ENCODE assay signal across 13 mouse cellular contexts in genomic region chr10:43648186-43648585, GRCm38 (mm10).
"Had no signal": no experiment of that assay in that cellular context is flagged by ENCODE, and none has a peak within 500 bp of the region (broad histone marks: within the 10 kb centered on the region; RNA-seq: fewer than 3 reads in every experiment).

No protein-coding gene starts in this region.

- H3K27me3 ChIP-seq: intestine, embryonic 15.5 days; limb, embryonic 15.5 days; lung, embryonic 15.5 days; midbrain, embryonic 15.5 days; neural tube, embryonic 12.5 days had no signal

- ATAC-seq: intestine, embryonic 15.5 days; midbrain, embryonic 15.5 days had no signal

- H3K4me1 ChIP-seq: intestine, embryonic 15.5 days; limb, embryonic 15.5 days; lung, embryonic 15.5 days; midbrain, embryonic 15.5 days; neural tube, embryonic 12.5 days had no signal

- H3K4me3 ChIP-seq: intestine, embryonic 15.5 days; limb, embryonic 15.5 days; lung, embryonic 15.5 days; megakaryocyte, embryonic 14.5 days; midbrain, embryonic 15.5 days; neural tube, embryonic 12.5 days had no signal

- H3K36me3 ChIP-seq: intestine, embryonic 15.5 days; limb, embryonic 15.5 days; lung, embryonic 15.5 days; midbrain, embryonic 15.5 days; neural tube, embryonic 12.5 days had no signal

- H3K9me3 ChIP-seq: intestine, embryonic 15.5 days; limb, embryonic 15.5 days; lung, embryonic 15.5 days; midbrain, embryonic 15.5 days; neural tube, embryonic 12.5 days had no signal

- H3K4me2 ChIP-seq: intestine, embryonic 15.5 days; limb, embryonic 15.5 days; lung, embryonic 15.5 days; midbrain, embryonic 11.5 days; midbrain, embryonic 15.5 days; neural tube, embryonic 12.5 days had no signal

- H3K27ac ChIP-seq: intestine, embryonic 15.5 days; limb, embryonic 15.5 days; lung, embryonic 15.5 days; macrophage; midbrain, embryonic 15.5 days; neural tube, embryonic 12.5 days had no signal

- DNase-seq: kidney, adult 18-20 months; kidney, postnatal 14 days; lung, postnatal 14 days; right cerebral cortex, adult 18-20 months; right cerebral cortex, postnatal 25 days had no signal

- H3K9ac ChIP-seq: intestine, embryonic 15.5 days; limb, embryonic 15.5 days; lung, embryonic 15.5 days; midbrain, embryonic 15.5 days; neural tube, embryonic 12.5 days had no signal
